Mouse (Mus musculus) CH12.LX (cell line): Measurements from ENCODE around the gene Tbp.

Experiments
- CHD2 ChIP-seq: IDR thresholded peaks from 2 replicates; pipeline ENCODE4 v1.6.1; 2011; ENCODE audit warnings: low read length, improper control_type of control experiment
- CTCF ChIP-seq, 2 experiments: IDR thresholded peaks in 1 of 2; conservative IDR thresholded peaks in 1 of 2; 2 replicates each; pipeline ENCODE4 v1.5.1; 2011 to 2012; ENCODE audit warnings: low read depth in 2 of 2, low read length in 2 of 2, improper control_type of control experiment in 1 of 2, inconsistent platforms in 1 of 2, mild to moderate bottlenecking in 1 of 2, moderate library complexity in 1 of 2
- E2F4 ChIP-seq: IDR thresholded peaks from 2 replicates; pipeline ENCODE4 v1.6.1; 2011; ENCODE audit warnings: low read depth, low read length, improper control_type of control experiment; ENCODE audit not compliant: insufficient replicate concordance
- EP300 ChIP-seq: IDR thresholded peaks from 2 replicates; pipeline ENCODE4 v1.6.1; 2011; ENCODE audit warnings: low read length, improper control_type of control experiment
- MAX ChIP-seq: IDR thresholded peaks from 2 replicates; pipeline ENCODE4 v1.6.1; 2011; ENCODE audit warnings: low read length, improper control_type of control experiment
- MEF2A ChIP-seq: IDR thresholded peaks from 2 replicates; pipeline ENCODE4 v1.6.1; 2014; ENCODE audit warnings: low read depth, mild to moderate bottlenecking, inconsistent platforms, low read length, improper control_type of control experiment, borderline replicate concordance
- NELFE ChIP-seq: IDR thresholded peaks from 2 replicates; pipeline ENCODE4 v1.6.1; 2011; ENCODE audit warnings: low read depth, low read length, improper control_type of control experiment
- POLR2A ChIP-seq: IDR thresholded peaks from 2 replicates; pipeline ENCODE4 v1.6.1; 2011; ENCODE audit warnings: low read depth, mild to moderate bottlenecking, improper control_type of control experiment, low read length
- ZC3H11A ChIP-seq: IDR thresholded peaks from 2 replicates; pipeline ENCODE4 v1.6.1; 2012; ENCODE audit warnings: low read depth, mild to moderate bottlenecking, inconsistent platforms, low read length, improper control_type of control experiment
- ZMIZ1 ChIP-seq: IDR thresholded peaks from 2 replicates; pipeline ENCODE4 v1.6.1; 2012; ENCODE audit warnings: low read depth, mild to moderate bottlenecking, inconsistent platforms, low read length, improper control_type of control experiment

- no peak for TF ChIP-seq MEF2A
- no peak for TF ChIP-seq CHD2
- TF ChIP-seq CTCF (conservative IDR thresholded peaks at IDR 0.05 in 1 of 2, IDR thresholded peaks at IDR 0.05 in 1 of 2; ENCODE audit: low read depth in 2 of 2, low read length in 2 of 2) = no peak
- no peak for TF ChIP-seq POLR2A
- no peak for TF ChIP-seq E2F4
- TF ChIP-seq EP300 = no peak
- no peak for TF ChIP-seq NELFE
- no peak for TF ChIP-seq ZMIZ1
- no peak for TF ChIP-seq ZC3H11A
- no peak for TF ChIP-seq MAX
Measured at GRCm38 (mm10) chr17:15540309-15540708, 40.6 kb downstream of the Tbp start.
